Mouse (Mus musculus) hindbrain, embryonic 10.5 days (tissue): ENCODE measurements around the gene Tbc1d10b. TPM values are rescaled to one million over a fixed set of nuclear protein-coding genes. Genes with fewer than 3 reads are reported as not detected.
A peak's percentile ranks its signal among the peaks of the same experiment; 100 is the strongest.

Experiments used
- DNase-seq: peaks from one replicate; pipeline ENCODE4 v3.0.0-alpha.2; 2017; ENCODE audit warnings: low spot score
- H3K27ac ChIP-seq: fragments of 300-500 bp; sonication (generic); 2 replicates; pipeline ENCODE4 v1.5.1; 2016; ENCODE audit warnings: mild to moderate bottlenecking, moderate library complexity
- H3K27me3 ChIP-seq: fragments of 300-500 bp; sonication (generic); 2 replicates; pipeline ENCODE4 v1.6.1; 2016; ENCODE audit warnings: mild to moderate bottlenecking; ENCODE audit not compliant: poor library complexity, insufficient read depth, severe bottlenecking
- H3K36me3 ChIP-seq: fragments of 300-500 bp; sonication (generic); 2 replicates; pipeline ENCODE4 v1.6.1; 2016; ENCODE audit warnings: mild to moderate bottlenecking, moderate library complexity
- H3K4me1 ChIP-seq: fragments of 300-500 bp; sonication (generic); replicated peaks from 2 replicates; pipeline ENCODE4 v1.6.1; 2016; ENCODE audit warnings: mild to moderate bottlenecking
- H3K4me3 ChIP-seq: fragments of 300-500 bp; sonication (generic); 2 replicates; pipeline ENCODE4 v1.5.1; 2016; ENCODE audit warnings: mild to moderate bottlenecking, moderate library complexity
- H3K9me3 ChIP-seq: fragments of 300-500 bp; sonication (generic); 2 replicates; pipeline ENCODE4 v1.6.1; 2016; ENCODE audit warnings: mild to moderate bottlenecking, moderate library complexity
- WGBS: fragments of 180-500 bp; shearing (Covaris S2); methylation state at CpG from one replicate; pipeline ENCODE4 v1.1.7; 2016; 5-methylcytosine and 5-hydroxymethylcytosine counted together
- polyA plus RNA-seq: library from polyadenylated mRNA; unstranded; fragments of >200 nt; fragmentation: Nextera tagmentation; extraction: Ambion mirVana; gene quantifications from 2 replicates; pipeline ENCODE4 v1.2.1, GENCODE M21; 2016

Tbc1d10b gene
- polyA plus RNA-seq, 1 experiment from 2014 or later, result 28.2 TPM

- H3K4me1 ChIP-seq, result peaks cover 53% of the 10 kb centered on the region
- H3K27ac ChIP-seq, result peak overlapping the region; percentile 99
- no peaks in the 10 kb centered on the region for H3K27me3 ChIP-seq
- peaks cover 12% of the 10 kb centered on the region; the same call in 1 of the 2 replicates for H3K9me3 ChIP-seq
- 7% methylated on average over 9 of the region's 9 CpGs for WGBS
- peak overlapping the region; percentile 93 for H3K4me3 ChIP-seq
- peaks cover 75% of the 10 kb centered on the region for H3K36me3 ChIP-seq
- no peak for DNase-seq
Observed at GRCm38 (mm10) chr7:127233765-127234164, 25.5 kb upstream of the Tbc1d10b start.

GRCm38 (mm10) chr7:127233368-127233749, 25.1 kb upstream of the Tbc1d10b start:
- H3K27me3 ChIP-seq, result no peaks in the 10 kb centered on the region
- peaks cover 73% of the 10 kb centered on the region for H3K36me3 ChIP-seq
- H3K9me3 ChIP-seq, result peaks cover 12% of the 10 kb centered on the region; the same call in 1 of the 2 replicates
- no peak for DNase-seq
- peak overlapping the region; percentile 99 for H3K27ac ChIP-seq
- peaks cover 53% of the 10 kb centered on the region for H3K4me1 ChIP-seq
- under 1% methylated on average over 27 of the region's 27 CpGs for WGBS
- H3K4me3 ChIP-seq, result peak overlapping the region; percentile 93

- Histone ChIP-seq H3K4me1 (peaks cover 53% of the 10 kb centered on the region), H3K27me3 (no peaks in the 10 kb centered on the region), H3K9me3 (peaks cover 12% of the 10 kb centered on the region; the same call in 1 of the 2 replicates), H3K27ac (peak within 1 kb of the TSS; percentile 99), H3K36me3 (peaks cover 68% of the 10 kb centered on the region), H3K4me3 (peak within 1 kb of the TSS; percentile 93)
- WGBS, result under 1% methylated on average over 64 of the region's 64 CpGs
- DNase-seq, result peak; percentile 94
Observed at GRCm38 (mm10) chr7:127232622-127233367, 24.5 kb upstream of the Tbc1d10b start, which contains the start of the genes Zfp553 and Sept1. Gene Zfp553, plus strand, starts transcription at chr7:127233061. Gene Sept1, minus strand, starts transcription at chr7:127233130.

- Histone ChIP-seq H3K27me3 (no peaks in the 10 kb centered on the region), H3K4me1 (peaks cover 53% of the 10 kb centered on the region), H3K27ac (peak overlapping the region; percentile 99), H3K9me3 (peaks cover 12% of the 10 kb centered on the region; the same call in 1 of the 2 replicates), H3K36me3 (peaks cover 68% of the 10 kb centered on the region), H3K4me3 (peak overlapping the region; percentile 93)
- WGBS, result 11% methylated on average over 20 of the region's 20 CpGs
- DNase-seq, result peak; percentile 27
Observed at GRCm38 (mm10) chr7:127231826-127232621, 23.8 kb upstream of the Tbc1d10b start.

GRCm38 (mm10) chr7:127231376-127231775, 23.1 kb upstream of the Tbc1d10b start:
- 83% methylated on average over 3 of the region's 3 CpGs for WGBS
- peaks cover 63% of the 10 kb centered on the region for H3K36me3 ChIP-seq

GRCm38 (mm10) chr7:127228615-127229303, 20.5 kb upstream of the Tbc1d10b start:
- H3K36me3 ChIP-seq, result peaks cover 65% of the 10 kb centered on the region
- DNase-seq, result peak; percentile 75
- no peak overlapping the region for H3K27ac ChIP-seq
- no peaks in the 10 kb centered on the region for H3K9me3 ChIP-seq
- H3K4me3 ChIP-seq, result 0 out of 2 replicates have a peak overlapping the region, but pooled peaks have one; percentile 9
- WGBS, result 67% methylated on average over 4 of the region's 4 CpGs
- no peaks in the 10 kb centered on the region for H3K27me3 ChIP-seq
- peaks cover 33% of the 10 kb centered on the region for H3K4me1 ChIP-seq

More at GRCm38 (mm10) chr7:127231376-127231775, 23.1 kb upstream of the Tbc1d10b start:
- no peak for DNase-seq
- H3K4me3 ChIP-seq, result peak overlapping the region; percentile 93
- H3K27ac ChIP-seq, result peak overlapping the region; percentile 99
- peaks cover 46% of the 10 kb centered on the region for H3K4me1 ChIP-seq
- no peaks in the 10 kb centered on the region for H3K27me3 ChIP-seq
- peaks cover 9% of the 10 kb centered on the region; the same call in 1 of the 2 replicates for H3K9me3 ChIP-seq

- Histone ChIP-seq H3K9me3 (0 out of 2 replicates have a peak, but pooled peaks cover 2% of the 10 kb centered on the region), H3K4me3 (no peak overlapping the region), H3K27ac (no peak overlapping the region), H3K27me3 (no peaks in the 10 kb centered on the region), H3K4me1 (peaks cover 11% of the 10 kb centered on the region), H3K36me3 (peaks cover 71% of the 10 kb centered on the region)
- WGBS, result 92% methylated on average over 11 of the region's 11 CpGs
- DNase-seq, result no peak
Observed at GRCm38 (mm10) chr7:127225147-127225995, 17.1 kb upstream of the Tbc1d10b start.

- Histone ChIP-seq H3K9me3 (0 out of 2 replicates have a peak, but pooled peaks cover 2% of the 10 kb centered on the region), H3K36me3 (peaks cover 64% of the 10 kb centered on the region), H3K27me3 (no peaks in the 10 kb centered on the region), H3K4me1 (peaks cover 4% of the 10 kb centered on the region; the same call in 1 of the 2 replicates), H3K27ac (no peak overlapping the region), H3K4me3 (no peak overlapping the region)
- 93% methylated on average over 6 of the region's 6 CpGs for WGBS
- DNase-seq, result no peak
Observed at GRCm38 (mm10) chr7:127224616-127225015, 16.3 kb upstream of the Tbc1d10b start.

GRCm38 (mm10) chr7:127223515-127224478, 15.5 kb upstream of the Tbc1d10b start:
- WGBS, result 82% methylated on average over 6 of the region's 6 CpGs
- Histone ChIP-seq H3K36me3 (peaks cover 55% of the 10 kb centered on the region), H3K4me3 (no peak overlapping the region), H3K27ac (no peak overlapping the region), H3K4me1 (no peaks in the 10 kb centered on the region), H3K27me3 (no peaks in the 10 kb centered on the region), H3K9me3 (0 out of 2 replicates have a peak, but pooled peaks cover 2% of the 10 kb centered on the region)
- DNase-seq, result no peak

GRCm38 (mm10) chr7:127223106-127223505, 14.8 kb upstream of the Tbc1d10b start:
- Histone ChIP-seq H3K4me1 (no peaks in the 10 kb centered on the region), H3K4me3 (no peak overlapping the region), H3K9me3 (0 out of 2 replicates have a peak, but pooled peaks cover 2% of the 10 kb centered on the region), H3K27ac (no peak overlapping the region), H3K27me3 (no peaks in the 10 kb centered on the region), H3K36me3 (peaks cover 52% of the 10 kb centered on the region)
- no peak for DNase-seq
- 97% methylated on average over 3 of the region's 3 CpGs for WGBS

- Histone ChIP-seq H3K36me3 (peaks cover 35% of the 10 kb centered on the region), H3K27ac (no peak overlapping the region), H3K9me3 (0 out of 2 replicates have a peak, but pooled peaks cover 2% of the 10 kb centered on the region), H3K4me3 (no peak overlapping the region), H3K4me1 (no peaks in the 10 kb centered on the region), H3K27me3 (no peaks in the 10 kb centered on the region; the same call in 1 of the 2 replicates)
- DNase-seq, result no peak
- WGBS, result 89% methylated on average over 6 of the region's 6 CpGs
Observed at GRCm38 (mm10) chr7:127220440-127220839, 12.2 kb upstream of the Tbc1d10b start.
